Mouse (Mus musculus): ENCODE data around the gene Aff3. TPM values are rescaled to one million over a fixed set of nuclear protein-coding genes. Genes with fewer than 3 reads are reported as not detected.
A peak's percentile ranks its signal among the peaks of the same experiment; 100 is the strongest.

The Aff3 gene
- total and polyA plus RNA-seq, 2 experiments from 2014 or later = 23.1 to 55.6 TPM

GRCm38 (mm10) chr1:38141371-38141770 lies 523.4 kb downstream of the Aff3 start:
- H3K4me2 ChIP-seq (ENCODE audit: low read depth, low read length) = no peak overlapping the region
- no peak for DNase-seq (ENCODE audit: low spot score)

GRCm38 (mm10) chr1:38140911-38141310 lies 523.8 kb downstream of the Aff3 start:
- H3K36me3 ChIP-seq (ENCODE audit: insufficient read depth, low read length) = no peaks in the 10 kb centered on the region
- H3K4me1 ChIP-seq (ENCODE audit: insufficient read depth, low read length) = no peaks in the 10 kb centered on the region
- no peak for DNase-seq (ENCODE audit: low spot score)
- H3K4me2 ChIP-seq (ENCODE audit: low read depth, low read length) = no peak overlapping the region
- ATAC-seq = no peak
- no peak overlapping the region for H3K27ac ChIP-seq
- no peak for TF ChIP-seq CTCF (IDR thresholded peaks at IDR 0.05; ENCODE audit: low read depth)
- no peaks in the 10 kb centered on the region for H3K9me3 ChIP-seq (ENCODE audit: low read length)
- H3K4me3 ChIP-seq (ENCODE audit: low read length) = no peak overlapping the region
- no peaks in the 10 kb centered on the region for H3K27me3 ChIP-seq (ENCODE audit: insufficient read depth, low read length)
- H3K9ac ChIP-seq (replicated peaks; ENCODE audit: low read length) = no peak overlapping the region
- WGBS = 91% methylated on average over 2 of the region's 2 CpGs

More at GRCm38 (mm10) chr1:38141371-38141770, 523.4 kb downstream of the Aff3 start:
- WGBS = 88% methylated on average over 1 of the region's 1 CpGs
- H3K27me3 ChIP-seq (ENCODE audit: insufficient read depth, low read length) = no peaks in the 10 kb centered on the region
- ATAC-seq = no peak
- no peak for TF ChIP-seq CTCF (IDR thresholded peaks at IDR 0.05; ENCODE audit: low read depth)
- H3K9me3 ChIP-seq (ENCODE audit: low read length) = no peaks in the 10 kb centered on the region
- H3K27ac ChIP-seq = no peak overlapping the region
- H3K4me1 ChIP-seq (ENCODE audit: insufficient read depth, low read length) = no peaks in the 10 kb centered on the region
- H3K36me3 ChIP-seq (ENCODE audit: insufficient read depth, low read length) = no peaks in the 10 kb centered on the region
- H3K9ac ChIP-seq (replicated peaks; ENCODE audit: low read length) = no peak overlapping the region
- no peak overlapping the region for H3K4me3 ChIP-seq (ENCODE audit: low read length)

GRCm38 (mm10) chr1:38139396-38139795 lies 525.4 kb downstream of the Aff3 start:
- no peak for ATAC-seq
- DNase-seq (ENCODE audit: low spot score) = no peak
- Histone ChIP-seq H3K27me3 (ENCODE audit: insufficient read depth, low read length) (no peaks in the 10 kb centered on the region), H3K4me3 (ENCODE audit: low read length) (no peak overlapping the region), H3K4me1 (ENCODE audit: insufficient read depth, low read length) (no peaks in the 10 kb centered on the region), H3K4me2 (ENCODE audit: low read depth, low read length) (no peak overlapping the region), H3K27ac (no peak overlapping the region), H3K9me3 (ENCODE audit: low read length) (no peaks in the 10 kb centered on the region), H3K9ac (replicated peaks; ENCODE audit: low read length) (no peak overlapping the region), H3K36me3 (ENCODE audit: insufficient read depth, low read length) (no peaks in the 10 kb centered on the region)
- WGBS = 87% methylated on average over 2 of the region's 2 CpGs
- no peak for TF ChIP-seq CTCF (IDR thresholded peaks at IDR 0.05; ENCODE audit: low read depth)

- H3K36me3 ChIP-seq (ENCODE audit: insufficient read depth, low read length) = no peaks in the 10 kb centered on the region
- H3K27me3 ChIP-seq (ENCODE audit: insufficient read depth, low read length) = no peaks in the 10 kb centered on the region
- no peak overlapping the region for H3K4me3 ChIP-seq (ENCODE audit: low read length)
- no peak overlapping the region for H3K4me2 ChIP-seq (ENCODE audit: low read depth, low read length)
- no peak for ATAC-seq
- 0 out of 2 replicates have a peak, but pooled peaks cover 4% of the 10 kb centered on the region for H3K4me1 ChIP-seq (ENCODE audit: insufficient read depth, low read length)
- no peak overlapping the region for H3K27ac ChIP-seq
- no peak overlapping the region for H3K9ac ChIP-seq (replicated peaks; ENCODE audit: low read length)
- H3K9me3 ChIP-seq (ENCODE audit: low read length) = no peaks in the 10 kb centered on the region
- DNase-seq (ENCODE audit: low spot score) = no peak
- no peak for TF ChIP-seq CTCF (IDR thresholded peaks at IDR 0.05; ENCODE audit: low read depth)
- 70% methylated on average over 6 of the region's 6 CpGs for WGBS
Observed at GRCm38 (mm10) chr1:38132942-38133341, 531.8 kb downstream of the Aff3 start.

- 53% methylated on average over 10 of the region's 10 CpGs for WGBS
- Histone ChIP-seq H3K4me1 (ENCODE audit: insufficient read depth, low read length) (0 out of 2 replicates have a peak, but pooled peaks cover 4% of the 10 kb centered on the region), H3K27me3 (ENCODE audit: insufficient read depth, low read length) (no peaks in the 10 kb centered on the region), H3K4me3 (ENCODE audit: low read length) (no peak overlapping the region), H3K9me3 (ENCODE audit: low read length) (no peaks in the 10 kb centered on the region), H3K9ac (replicated peaks; ENCODE audit: low read length) (no peak overlapping the region), H3K36me3 (ENCODE audit: insufficient read depth, low read length) (no peaks in the 10 kb centered on the region), H3K27ac (no peak overlapping the region), H3K4me2 (ENCODE audit: low read depth, low read length) (no peak overlapping the region)
- no peak for TF ChIP-seq CTCF (IDR thresholded peaks at IDR 0.05; ENCODE audit: low read depth)
- DNase-seq (ENCODE audit: low spot score) = no peak
- ATAC-seq = no peak
Observed at GRCm38 (mm10) chr1:38130715-38131483, 533.9 kb downstream of the Aff3 start.

- 2% methylated on average over 73 of the region's 122 CpGs for WGBS
- peak; percentile 87 for TF ChIP-seq CTCF (IDR thresholded peaks at IDR 0.05; ENCODE audit: low read depth)
Observed at GRCm38 (mm10) chr1:38129501-38130267, 535.1 kb downstream of the Aff3 start, which contains the start of gene Rev1. Gene Rev1, minus strand, starts transcription at chr1:38129801.

More at GRCm38 (mm10) chr1:38129501-38130267, 535.1 kb downstream of the Aff3 start, which contains the start of gene Rev1:
- Histone ChIP-seq H3K4me2 (ENCODE audit: low read depth, low read length) (peak within 1 kb of the TSS; percentile 79), H3K27ac (peak within 1 kb of the TSS; percentile 91), H3K36me3 (ENCODE audit: insufficient read depth, low read length) (no peaks in the 10 kb centered on the region), H3K4me3 (ENCODE audit: low read length) (peak within 1 kb of the TSS; percentile 54), H3K4me1 (ENCODE audit: insufficient read depth, low read length) (0 out of 2 replicates have a peak, but pooled peaks cover 4% of the 10 kb centered on the region), H3K9me3 (ENCODE audit: low read length) (no peaks in the 10 kb centered on the region), H3K9ac (replicated peaks; ENCODE audit: low read length) (peak within 1 kb of the TSS; percentile 83), H3K27me3 (ENCODE audit: insufficient read depth, low read length) (no peaks in the 10 kb centered on the region)
- ATAC-seq = peak; percentile 96
- DNase-seq (ENCODE audit: low spot score) = peak; percentile 97

Measured in hindbrain, postnatal 0 days (tissue).